Mouse (Mus musculus) kidney, postnatal 0 days (tissue): ENCODE results near the gene Ccser1. TPM values are rescaled to one million over a fixed set of nuclear protein-coding genes. Genes with fewer than 3 reads are reported as not detected.

Source experiments
- ATAC-seq: fragments of 200-750 bp; cut with Nextera tagmentation; replicated peaks from 2 replicates; pipeline ENCODE4 v1.8.0; 2017; ENCODE audit warnings: low read depth, moderate number of reproducible peaks, moderate TSS enrichment, moderate library complexity; ENCODE audit not compliant: low FRiP score
- DNase-seq: peaks from one replicate; pipeline ENCODE4 v3.0.0-alpha.2; 2016; ENCODE audit warnings: low spot score
- H3K27ac ChIP-seq: fragments of 300-500 bp; sonication (generic); 2 replicates; pipeline ENCODE4 v1.5.1; 2014; ENCODE audit warnings: mild to moderate bottlenecking
- H3K27me3 ChIP-seq: fragments of 300-500 bp; sonication (generic); 2 replicates; pipeline ENCODE4 v1.6.1; 2014; ENCODE audit warnings: low read length, mixed read lengths; ENCODE audit not compliant: insufficient read depth
- H3K36me3 ChIP-seq: fragments of 300-500 bp; sonication (generic); 2 replicates; pipeline ENCODE4 v1.6.1; 2014; ENCODE audit warnings: low read length, mixed read lengths; ENCODE audit not compliant: insufficient read depth
- H3K4me1 ChIP-seq: fragments of 300-500 bp; sonication (generic); replicated peaks from 2 replicates; pipeline ENCODE4 v1.6.1; 2014; ENCODE audit warnings: antibody characterized with exemption, low read length, mixed read lengths; ENCODE audit not compliant: insufficient read depth
- H3K4me2 ChIP-seq: fragments of 300-500 bp; sonication (generic); 2 replicates; pipeline ENCODE4 v1.6.1; 2014; ENCODE audit warnings: mild to moderate bottlenecking, low read length, moderate library complexity, mixed read lengths
- H3K4me3 ChIP-seq: fragments of 300-500 bp; sonication (generic); replicated peaks from 2 replicates; pipeline ENCODE4 v1.5.1; 2014; ENCODE audit warnings: low read depth, low read length
- H3K9ac ChIP-seq: fragments of 300-500 bp; sonication (generic); 2 replicates; pipeline ENCODE4 v1.6.1; 2014; ENCODE audit warnings: low read depth, low read length
- H3K9me3 ChIP-seq: fragments of 300-500 bp; sonication (generic); replicated peaks from 2 replicates; pipeline ENCODE4 v1.6.1; 2016; ENCODE audit warnings: low read length, inconsistent platforms, mixed read lengths
- CTCF ChIP-seq: IDR thresholded peaks from 2 replicates; pipeline ENCODE4 v1.5.1; 2016; ENCODE audit warnings: antibody characterized with exemption, low read depth, mild to moderate bottlenecking, moderate library complexity
- WGBS: fragments of 180-500 bp; shearing (Covaris S2); extraction: QIAGEN DNeasy Blood & Tissue Kit; methylation state at CpG from one replicate; pipeline ENCODE4 v1.1.7; 2014; 5-methylcytosine and 5-hydroxymethylcytosine counted together
- polyA plus RNA-seq: library from polyadenylated mRNA; unstranded; fragments of >200 nt; fragmentation: Nextera tagmentation; extraction: Ambion mirVana; gene quantifications from 2 replicates; pipeline ENCODE4 v1.2.1, GENCODE M21; 2015

Ccser1 gene
- polyA plus RNA-seq, 1 experiment from 2014 or later, result 16.7 TPM

GRCm38 (mm10) chr6:61912896-61913295 lies 732.8 kb downstream of the Ccser1 start:
- no peak for DNase-seq
- Histone ChIP-seq H3K36me3 (no peaks in the 10 kb centered on the region), H3K9me3 (no peaks in the 10 kb centered on the region), H3K27me3 (no peaks in the 10 kb centered on the region), H3K9ac (no peak overlapping the region), H3K27ac (no peak overlapping the region), H3K4me2 (no peak overlapping the region), H3K4me3 (no peak overlapping the region), H3K4me1 (no peaks in the 10 kb centered on the region)
- no peak for ATAC-seq
- WGBS, result 93% methylated on average over 3 of the region's 3 CpGs
- TF ChIP-seq CTCF, result no peak

GRCm38 (mm10) chr6:61931622-61932021 lies 751.5 kb downstream of the Ccser1 start:
- H3K9ac ChIP-seq, result no peak overlapping the region
- ATAC-seq (no peak), DNase-seq (no peak)

GRCm38 (mm10) chr6:61936656-61937055 lies 756.5 kb downstream of the Ccser1 start:
- 90% methylated on average over 1 of the region's 1 CpGs for WGBS
- ATAC-seq (no peak), DNase-seq (no peak)
- no peaks in the 10 kb centered on the region for H3K9me3 ChIP-seq
- H3K36me3 ChIP-seq, result no peaks in the 10 kb centered on the region
- H3K4me2 ChIP-seq, result no peak overlapping the region
- TF ChIP-seq CTCF, result no peak
- H3K27me3 ChIP-seq, result no peaks in the 10 kb centered on the region
- no peaks in the 10 kb centered on the region for H3K4me1 ChIP-seq
- H3K27ac ChIP-seq, result no peak overlapping the region
- no peak overlapping the region for H3K9ac ChIP-seq
- no peak overlapping the region for H3K4me3 ChIP-seq

More at GRCm38 (mm10) chr6:61931622-61932021, 751.5 kb downstream of the Ccser1 start:
- Histone ChIP-seq H3K4me2 (no peak overlapping the region), H3K9me3 (no peaks in the 10 kb centered on the region), H3K27me3 (no peaks in the 10 kb centered on the region), H3K4me1 (no peaks in the 10 kb centered on the region), H3K4me3 (no peak overlapping the region), H3K36me3 (no peaks in the 10 kb centered on the region), H3K27ac (no peak overlapping the region)
- TF ChIP-seq CTCF, result no peak
- 70% methylated on average over 1 of the region's 1 CpGs for WGBS

GRCm38 (mm10) chr6:61939236-61939635 lies 759.1 kb downstream of the Ccser1 start:
- no peaks in the 10 kb centered on the region for H3K4me1 ChIP-seq
- H3K9me3 ChIP-seq, result no peaks in the 10 kb centered on the region
- DNase-seq, result no peak
- H3K9ac ChIP-seq, result no peak overlapping the region
- no peak overlapping the region for H3K27ac ChIP-seq
- WGBS, result 81% methylated on average over 1 of the region's 1 CpGs
- no peaks in the 10 kb centered on the region for H3K36me3 ChIP-seq
- H3K4me3 ChIP-seq, result no peak overlapping the region
- no peaks in the 10 kb centered on the region for H3K27me3 ChIP-seq
- no peak for ATAC-seq
- H3K4me2 ChIP-seq, result no peak overlapping the region
- no peak for TF ChIP-seq CTCF

- no peak for TF ChIP-seq CTCF
These were observed 773.6 kb downstream of the Ccser1 start for GRCm38 (mm10) chr6:61953703-61954102.

GRCm38 (mm10) chr6:61976878-61977277 lies 796.8 kb downstream of the Ccser1 start:
- Histone ChIP-seq H3K9ac (no peak overlapping the region), H3K27me3 (no peaks in the 10 kb centered on the region), H3K36me3 (no peaks in the 10 kb centered on the region), H3K27ac (no peak overlapping the region), H3K4me3 (no peak overlapping the region), H3K4me2 (no peak overlapping the region), H3K9me3 (no peaks in the 10 kb centered on the region), H3K4me1 (no peaks in the 10 kb centered on the region)
- WGBS, result 54% methylated on average over 2 of the region's 2 CpGs
- ATAC-seq (no peak), DNase-seq (no peak)
- TF ChIP-seq CTCF, result no peak

More at GRCm38 (mm10) chr6:61953703-61954102, 773.6 kb downstream of the Ccser1 start:
- H3K9me3 ChIP-seq, result no peaks in the 10 kb centered on the region
- H3K4me3 ChIP-seq, result no peak overlapping the region
- ATAC-seq, result no peak
- no peaks in the 10 kb centered on the region for H3K36me3 ChIP-seq
- H3K4me1 ChIP-seq, result no peaks in the 10 kb centered on the region
- no peak overlapping the region for H3K4me2 ChIP-seq
- WGBS, result 63% methylated on average over 2 of the region's 2 CpGs
- H3K9ac ChIP-seq, result no peak overlapping the region
- no peaks in the 10 kb centered on the region for H3K27me3 ChIP-seq
- no peak overlapping the region for H3K27ac ChIP-seq
- DNase-seq, result peak; percentile 14

- H3K27ac ChIP-seq, result no peak overlapping the region
- H3K27me3 ChIP-seq, result no peaks in the 10 kb centered on the region
- DNase-seq (no peak), ATAC-seq (no peak)
- H3K4me2 ChIP-seq, result no peak overlapping the region
- H3K9me3 ChIP-seq, result no peaks in the 10 kb centered on the region
- no peaks in the 10 kb centered on the region for H3K4me1 ChIP-seq
- no peak overlapping the region for H3K4me3 ChIP-seq
- no peaks in the 10 kb centered on the region for H3K36me3 ChIP-seq
- WGBS, result 25% methylated on average over 2 of the region's 2 CpGs
- no peak overlapping the region for H3K9ac ChIP-seq
- peak; percentile 49 for TF ChIP-seq CTCF
These were observed 798.3 kb downstream of the Ccser1 start for GRCm38 (mm10) chr6:61978379-61978778.
